Mouse (Mus musculus) adrenal gland, postnatal 14 days (tissue): ENCODE measurements at regions not wholly inside any gene's neighbourhood (a gene's known extent, or its start where the extent isn't known, plus 50 kb on each side); places are given as distances from the start of the nearest gene placed in this dataset.

Source experiments
- DNase-seq: peaks from one replicate; pipeline ENCODE4 v3.0.0; 2021; ENCODE audit warnings: mixed read lengths

GRCm38 (mm10) chr8:49631286-49631685 lies 787.5 kb upstream of the Tenm3 start:
- no peak for DNase-seq

- DNase-seq = no peak
Observed at GRCm38 (mm10) chr8:49627966-49628495, 784.3 kb upstream of the Tenm3 start.

GRCm38 (mm10) chr8:49595501-49595900 lies 751.8 kb upstream of the Tenm3 start:
- no peak for DNase-seq

GRCm38 (mm10) chr8:49567423-49567822 lies 723.7 kb upstream of the Tenm3 start:
- no peak for DNase-seq

GRCm38 (mm10) chr8:49563499-49564279 lies 719.9 kb upstream of the Tenm3 start:
- no peak for DNase-seq

GRCm38 (mm10) chr8:49562976-49563375 lies 719.2 kb upstream of the Tenm3 start:
- no peak for DNase-seq

GRCm38 (mm10) chr8:49555724-49556457 lies 712.1 kb upstream of the Tenm3 start:
- DNase-seq = no peak

GRCm38 (mm10) chr8:49553175-49553574 lies 709.4 kb upstream of the Tenm3 start:
- DNase-seq = peak; percentile 40

GRCm38 (mm10) chr8:49543321-49543720 lies 699.6 kb upstream of the Tenm3 start:
- DNase-seq = no peak

- DNase-seq = no peak
Observed at GRCm38 (mm10) chr8:49541337-49541736, 697.6 kb upstream of the Tenm3 start.

- no peak for DNase-seq
Observed at GRCm38 (mm10) chr8:49533412-49534351, 689.9 kb upstream of the Tenm3 start.

GRCm38 (mm10) chr8:49529294-49529693 lies 685.5 kb upstream of the Tenm3 start:
- peak; percentile 5 for DNase-seq

- no peak for DNase-seq
Observed at GRCm38 (mm10) chr8:49492906-49493305, 649.2 kb upstream of the Tenm3 start.

GRCm38 (mm10) chr8:49485284-49485683 lies 641.5 kb upstream of the Tenm3 start:
- no peak for DNase-seq

- no peak for DNase-seq
Observed at GRCm38 (mm10) chr8:49481476-49481992, 637.8 kb upstream of the Tenm3 start.

GRCm38 (mm10) chr8:49465911-49466518 lies 622.3 kb upstream of the Tenm3 start:
- no peak for DNase-seq

- no peak for DNase-seq
Observed at GRCm38 (mm10) chr8:49465070-49465469, 621.3 kb upstream of the Tenm3 start.

- no peak for DNase-seq
Observed at GRCm38 (mm10) chr8:49462602-49463001, 618.9 kb upstream of the Tenm3 start.

- no peak for DNase-seq
Observed at GRCm38 (mm10) chr8:49461724-49462473, 618.1 kb upstream of the Tenm3 start.

- DNase-seq = no peak
Observed at GRCm38 (mm10) chr8:49445444-49445843, 601.7 kb upstream of the Tenm3 start.

- DNase-seq = no peak
Observed at GRCm38 (mm10) chr8:49441270-49441669, 597.5 kb upstream of the Tenm3 start.
